In the genomic region with DNA sequence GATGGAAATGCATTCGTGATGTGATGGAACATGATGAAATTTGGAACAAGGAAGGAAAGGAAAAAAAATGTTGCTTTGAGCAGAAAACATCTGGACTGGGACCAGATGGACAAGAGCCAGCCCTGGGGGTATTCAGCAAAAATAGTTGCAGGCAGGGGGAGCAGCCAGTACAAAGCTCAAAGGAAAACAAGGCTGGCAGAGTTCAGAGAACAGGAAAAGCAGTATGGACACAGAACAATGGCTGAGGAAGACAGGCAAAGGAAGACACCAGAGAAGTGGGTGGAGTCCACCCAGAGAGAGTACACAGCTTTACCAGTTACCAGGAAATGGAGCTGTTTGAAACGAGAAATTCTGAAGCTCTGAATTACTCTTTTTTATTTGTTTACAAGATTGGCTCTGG, we compare ENCODE assay signal across 8 mouse cellular contexts. TPM values are rescaled to one million over a fixed set of nuclear protein-coding genes. Genes with fewer than 3 reads are reported as not detected.
DNase-seq lines count a peak whose midpoint lies in the region; ATAC-seq and TF ChIP-seq lines count a peak whose summit lies in the region.

No protein-coding gene starts in this region.

- H3K4me2 ChIP-seq in forebrain, embryonic 14.5 days (ENCODE audit: low read length), result no peak overlapping the region
- no peak overlapping the region for H3K4me2 ChIP-seq in forebrain, embryonic 15.5 days (replicated peaks)
- no peak overlapping the region for H3K4me2 ChIP-seq in kidney, embryonic 15.5 days
- no peak overlapping the region for H3K4me2 ChIP-seq in liver, embryonic 15.5 days
- H3K4me2 ChIP-seq in stomach, embryonic 16.5 days (ENCODE audit: low read depth, low read length), result no peak overlapping the region

- H3K27ac ChIP-seq in forebrain, embryonic 14.5 days (ENCODE audit: low read depth, low read length), result no peak overlapping the region
- H3K27ac ChIP-seq in forebrain, embryonic 15.5 days (replicated peaks), result no peak overlapping the region
- peak overlapping the region; percentile 60 for H3K27ac ChIP-seq in heart, adult 2 months
- peak overlapping the region; percentile 39 for H3K27ac ChIP-seq in kidney, embryonic 15.5 days
- no peak overlapping the region for H3K27ac ChIP-seq in liver, embryonic 15.5 days (replicated peaks)
- H3K27ac ChIP-seq in stomach, embryonic 16.5 days (ENCODE audit: low read length), result no peak overlapping the region; the same call in 1 of the 2 replicates

- ATAC-seq in forebrain, embryonic 14.5 days, result no peak
- no peak for ATAC-seq in forebrain, embryonic 15.5 days (replicated peaks)
- ATAC-seq in kidney, embryonic 15.5 days (replicated peaks; ENCODE audit: low FRiP score), result peak; percentile 74
- ATAC-seq in liver, embryonic 15.5 days (ENCODE audit: insufficient read depth), result 0 out of 2 replicates have a peak, but pooled peaks have one; percentile 22
- peak; percentile 75 for ATAC-seq in stomach, embryonic 16.5 days (ENCODE audit: insufficient read depth, low FRiP score)

- no peak overlapping the region for H3K4me3 ChIP-seq in forebrain, embryonic 14.5 days (ENCODE audit: low read depth, low read length)
- H3K4me3 ChIP-seq in forebrain, embryonic 15.5 days, result no peak overlapping the region
- no peak overlapping the region for H3K4me3 ChIP-seq in heart, adult 2 months
- no peak overlapping the region for H3K4me3 ChIP-seq in kidney, embryonic 15.5 days (replicated peaks)
- H3K4me3 ChIP-seq in liver, embryonic 15.5 days (replicated peaks), result no peak overlapping the region
- no peak overlapping the region for H3K4me3 ChIP-seq in stomach, embryonic 16.5 days (replicated peaks; ENCODE audit: low read length)

- DNase-seq in forebrain, embryonic 14.5 days (ENCODE audit: low spot score), result peak; percentile 17
- peak; percentile 57 to 64 for DNase-seq in adrenal gland, postnatal 36 days
- DNase-seq in heart, adult 2 months, result peak; percentile 79 to 82
- no peak for DNase-seq in thymus, adult 18-20 months

- H3K27me3 ChIP-seq in forebrain, embryonic 14.5 days (replicated peaks; ENCODE audit: control insufficient read depth, insufficient read depth, low read length), result no peaks in the 10 kb centered on the region
- no peaks in the 10 kb centered on the region for H3K27me3 ChIP-seq in forebrain, embryonic 15.5 days
- H3K27me3 ChIP-seq in heart, adult 2 months (ENCODE audit: control insufficient read depth, insufficient read depth, low read length), result no peaks in the 10 kb centered on the region
- no peaks in the 10 kb centered on the region for H3K27me3 ChIP-seq in kidney, embryonic 15.5 days
- H3K27me3 ChIP-seq in liver, embryonic 15.5 days, result no peaks in the 10 kb centered on the region
- H3K27me3 ChIP-seq in stomach, embryonic 16.5 days (ENCODE audit: control insufficient read depth, insufficient read depth, low read length), result no peaks in the 10 kb centered on the region

- H3K79me2 ChIP-seq in heart, adult 2 months (replicated peaks; ENCODE audit: control insufficient read depth, insufficient read depth, low read length), result no peaks in the 10 kb centered on the region

- TF ChIP-seq EP300 in heart, adult 2 months (IDR thresholded peaks at IDR 0.05; ENCODE audit: insufficient read depth, low read depth, low read length), result 0 out of 2 replicates have a peak, but pooled peaks have one; percentile 45

- intact Hi-C loops in heart, adult 2 months (cut with DNase I), result loop anchor here (1.0 to 10.0 kb wide), 4 partner anchors 42 to 169 kb away; a partner anchor contains a TSS

- no peak overlapping the region for H3K9ac ChIP-seq in forebrain, embryonic 14.5 days (ENCODE audit: low read length)
- H3K9ac ChIP-seq in forebrain, embryonic 15.5 days (replicated peaks), result no peak overlapping the region
- no peak overlapping the region for H3K9ac ChIP-seq in heart, adult 2 months (ENCODE audit: low read depth, low read length)
- no peak overlapping the region for H3K9ac ChIP-seq in kidney, embryonic 15.5 days
- no peak overlapping the region for H3K9ac ChIP-seq in liver, embryonic 15.5 days
- no peak overlapping the region for H3K9ac ChIP-seq in stomach, embryonic 16.5 days (ENCODE audit: low read length)

- peak; percentile 59 for TF ChIP-seq CTCF in heart, adult 2 months (IDR thresholded peaks at IDR 0.05)

- H3K9me3 ChIP-seq in forebrain, embryonic 14.5 days (replicated peaks; ENCODE audit: control insufficient read depth, low read length), result no peaks in the 10 kb centered on the region
- no peaks in the 10 kb centered on the region for H3K9me3 ChIP-seq in forebrain, embryonic 15.5 days
- H3K9me3 ChIP-seq in kidney, embryonic 15.5 days (replicated peaks), result no peaks in the 10 kb centered on the region
- no peaks in the 10 kb centered on the region for H3K9me3 ChIP-seq in liver, embryonic 15.5 days (replicated peaks)
- no peaks in the 10 kb centered on the region for H3K9me3 ChIP-seq in stomach, embryonic 16.5 days (replicated peaks; ENCODE audit: control insufficient read depth, low read length)

- H3K4me1 ChIP-seq in forebrain, embryonic 14.5 days (ENCODE audit: control insufficient read depth, insufficient read depth, low read length), result no peaks in the 10 kb centered on the region
- no peaks in the 10 kb centered on the region for H3K4me1 ChIP-seq in forebrain, embryonic 15.5 days
- peaks cover 3% of the 10 kb centered on the region for H3K4me1 ChIP-seq in heart, adult 2 months (ENCODE audit: control insufficient read depth, insufficient read depth, low read length)
- H3K4me1 ChIP-seq in kidney, embryonic 15.5 days, result peaks cover 7% of the 10 kb centered on the region; the same call in 1 of the 2 replicates
- no peaks in the 10 kb centered on the region for H3K4me1 ChIP-seq in liver, embryonic 15.5 days (replicated peaks)
- no peaks in the 10 kb centered on the region for H3K4me1 ChIP-seq in stomach, embryonic 16.5 days (ENCODE audit: control insufficient read depth, insufficient read depth, low read length)

- WGBS in forebrain, embryonic 14.5 days, result 56% methylated on average over 2 of the region's 2 CpGs
- WGBS in forebrain, embryonic 15.5 days, result 44% methylated on average over 2 of the region's 2 CpGs
- 19% methylated on average over 2 of the region's 2 CpGs for WGBS in heart, adult 2 months
- 41% methylated on average over 2 of the region's 2 CpGs for WGBS in kidney, embryonic 15.5 days
- WGBS in liver, embryonic 15.5 days (ENCODE audit: insufficient replicate concordance), result 19% methylated on average over 2 of the region's 2 CpGs
- 33% methylated on average over 2 of the region's 2 CpGs for WGBS in stomach, embryonic 16.5 days

- no peaks in the 10 kb centered on the region for H3K36me3 ChIP-seq in forebrain, embryonic 14.5 days (ENCODE audit: control insufficient read depth, insufficient read depth, low read length)
- no peaks in the 10 kb centered on the region for H3K36me3 ChIP-seq in forebrain, embryonic 15.5 days
- H3K36me3 ChIP-seq in heart, adult 2 months (ENCODE audit: control insufficient read depth, insufficient read depth, low read length), result peaks cover 4% of the 10 kb centered on the region; the same call in 1 of the 2 replicates
- no peaks in the 10 kb centered on the region for H3K36me3 ChIP-seq in kidney, embryonic 15.5 days
- no peaks in the 10 kb centered on the region for H3K36me3 ChIP-seq in liver, embryonic 15.5 days (replicated peaks)
- H3K36me3 ChIP-seq in stomach, embryonic 16.5 days (ENCODE audit: control insufficient read depth, insufficient read depth, low read length), result no peaks in the 10 kb centered on the region

- TF ChIP-seq POLR2A in heart, adult 2 months (IDR thresholded peaks at IDR 0.05; ENCODE audit: insufficient read depth, low read depth, low read length), result no peak

RNA-seq across cellular contexts. Expression of a gene that starts 40.8 kb away (rescaled TPM):
- polyA plus RNA-seq in forebrain, embryonic 14.5 days (2014; fragmentation: Nextera tagmentation; extraction: Ambion mirVana), result 24.4 and 29.7 TPM in 2 replicates
- 21.7 and 22.2 TPM in 2 replicates for polyA plus RNA-seq in forebrain, embryonic 15.5 days (2015; fragmentation: Nextera tagmentation; extraction: Ambion mirVana)
- 10 to 100 TPM; 19.6 to 22.6 TPM for total RNA-seq in adrenal gland, postnatal 36 days (2021)
- 10 to 100 TPM; 12.9 to 14.4 TPM for total RNA-seq in heart, adult 2 months (2021)
- polyA plus RNA-seq in heart, adult 2 months (2012; rRNA removed), result 7.1 and 10.5 TPM in 2 replicates
- 16.4 and 17.4 TPM in 2 replicates for polyA plus RNA-seq in kidney, embryonic 15.5 days (2015; fragmentation: Nextera tagmentation; extraction: Ambion mirVana)
- 1.4 and 1.5 TPM in 2 replicates for polyA plus RNA-seq in liver, embryonic 15.5 days (2015; fragmentation: Nextera tagmentation; extraction: Ambion mirVana)
- polyA plus RNA-seq in stomach, embryonic 16.5 days (2015; fragmentation: Nextera tagmentation; extraction: Ambion mirVana), result 26.0 and 33.4 TPM in 2 replicates

Comparison
In these comparisons a context has a peak if more than half of its experiments do, and no peak if none do; other contexts are left out.
1. ATAC-seq: peak in kidney, embryonic 15.5 days (single experiment), liver, embryonic 15.5 days (single experiment) and stomach, embryonic 16.5 days (single experiment); none in forebrain, embryonic 14.5 days (single experiment) and forebrain, embryonic 15.5 days (single experiment).
2. DNase-seq: peak in forebrain, embryonic 14.5 days (single experiment), adrenal gland, postnatal 36 days (2 of 2) and heart, adult 2 months (2 of 2); none in thymus, adult 18-20 months (0 of 2).
3. H3K27ac ChIP-seq: peak in heart, adult 2 months (single experiment) and kidney, embryonic 15.5 days (single experiment); none in forebrain, embryonic 14.5 days (single experiment), forebrain, embryonic 15.5 days (single experiment), liver, embryonic 15.5 days (single experiment) and stomach, embryonic 16.5 days (single experiment).